Mouse (Mus musculus): ENCODE results near the gene Il9. TPM values are rescaled to one million over a fixed set of nuclear protein-coding genes. Genes with fewer than 3 reads are reported as not detected.

The Il9 gene
- total and polyA plus RNA-seq, 2 experiments = not detected

GRCm38 (mm10) chr13:56461460-56461859, 20.6 kb downstream of the Il9 start:
- H3K4me3 ChIP-seq (ENCODE audit: insufficient read depth, low read depth, low read length) = no peak overlapping the region
- no peak overlapping the region for H3K27ac ChIP-seq (replicated peaks; ENCODE audit: insufficient read depth, low read depth, low read length)
- no peak for TF ChIP-seq POLR2A (IDR thresholded peaks at IDR 0.05; ENCODE audit: extremely low read depth, insufficient read depth, low read length)
- peak; percentile 48 for TF ChIP-seq CTCF (IDR thresholded peaks at IDR 0.05; ENCODE audit: low read depth, low read length)
- no peaks in the 10 kb centered on the region for H3K27me3 ChIP-seq (ENCODE audit: control insufficient read depth, insufficient read depth, low read length)
- no peak overlapping the region for H3K9ac ChIP-seq (ENCODE audit: low read depth, low read length)
- peak; percentile 96 for DNase-seq (ENCODE audit: extremely low read depth, low read depth, low spot score)
- WGBS = 32% methylated on average over 4 of the region's 4 CpGs
- no peaks in the 10 kb centered on the region for H3K36me3 ChIP-seq (ENCODE audit: control insufficient read depth, insufficient read depth, low read length)
- H3K4me1 ChIP-seq (ENCODE audit: control insufficient read depth, insufficient read depth, low read length) = peaks cover 6% of the 10 kb centered on the region
- H3K79me2 ChIP-seq (ENCODE audit: control insufficient read depth, insufficient read depth, low read length) = no peaks in the 10 kb centered on the region

DNA sequence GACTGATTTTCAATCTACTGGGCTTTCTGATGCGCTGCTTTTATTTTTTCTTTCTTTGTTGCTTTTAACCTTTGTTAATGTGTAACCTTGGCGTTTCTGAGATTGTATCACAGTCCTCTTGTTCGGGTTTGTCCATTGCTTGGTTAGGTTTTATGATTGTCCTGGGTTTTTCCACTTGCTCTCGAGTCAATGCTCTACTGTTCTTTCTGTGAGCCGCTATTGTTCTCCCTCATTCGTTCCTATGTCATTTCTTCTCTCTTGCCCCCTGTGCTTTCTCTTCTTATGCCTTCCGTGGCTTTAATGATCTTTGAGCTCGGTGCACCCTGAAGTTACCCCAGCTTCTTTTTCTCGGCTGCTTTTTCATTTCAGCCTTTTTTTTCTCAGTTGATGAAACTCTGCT, 24.0 kb downstream of the Il9 start:
- Histone ChIP-seq H3K79me2 (ENCODE audit: control insufficient read depth, insufficient read depth, low read length) (no peaks in the 10 kb centered on the region), H3K4me1 (ENCODE audit: control insufficient read depth, insufficient read depth, low read length) (peaks cover 6% of the 10 kb centered on the region), H3K4me3 (ENCODE audit: insufficient read depth, low read depth, low read length) (peak overlapping the region; percentile 14; the same call in 1 of the 2 replicates), H3K36me3 (ENCODE audit: control insufficient read depth, insufficient read depth, low read length) (no peaks in the 10 kb centered on the region), H3K9ac (ENCODE audit: low read depth, low read length) (peak overlapping the region; percentile 10), H3K27ac (replicated peaks; ENCODE audit: insufficient read depth, low read depth, low read length) (peak overlapping the region; percentile 56), H3K27me3 (ENCODE audit: control insufficient read depth, insufficient read depth, low read length) (no peaks in the 10 kb centered on the region)
- peak; percentile 78 for DNase-seq (ENCODE audit: extremely low read depth, low read depth, low spot score)
- WGBS = 17% methylated on average over 9 of the region's 9 CpGs
- TF ChIP-seq POLR2A (IDR thresholded peaks at IDR 0.05; ENCODE audit: extremely low read depth, insufficient read depth, low read length) (no peak), CTCF (IDR thresholded peaks at IDR 0.05; ENCODE audit: low read depth, low read length) (no peak)

- H3K27ac ChIP-seq (replicated peaks; ENCODE audit: insufficient read depth, low read depth, low read length) = no peak overlapping the region
- 55% methylated on average over 8 of the region's 8 CpGs for WGBS
- TF ChIP-seq CTCF (IDR thresholded peaks at IDR 0.05; ENCODE audit: low read depth, low read length) (no peak), POLR2A (IDR thresholded peaks at IDR 0.05; ENCODE audit: extremely low read depth, insufficient read depth, low read length) (no peak)
Observed at GRCm38 (mm10) chr13:56450035-56450434, 32.0 kb downstream of the Il9 start.

GRCm38 (mm10) chr13:56449239-56450030, 32.6 kb downstream of the Il9 start:
- Histone ChIP-seq H3K4me3 (ENCODE audit: insufficient read depth, low read depth, low read length) (no peak overlapping the region), H3K9ac (ENCODE audit: low read depth, low read length) (no peak overlapping the region), H3K36me3 (ENCODE audit: control insufficient read depth, insufficient read depth, low read length) (no peaks in the 10 kb centered on the region), H3K27me3 (ENCODE audit: control insufficient read depth, insufficient read depth, low read length) (no peaks in the 10 kb centered on the region), H3K4me1 (ENCODE audit: control insufficient read depth, insufficient read depth, low read length) (peaks cover 14% of the 10 kb centered on the region), H3K27ac (replicated peaks; ENCODE audit: insufficient read depth, low read depth, low read length) (no peak overlapping the region), H3K79me2 (ENCODE audit: control insufficient read depth, insufficient read depth, low read length) (no peaks in the 10 kb centered on the region)
- WGBS = 45% methylated on average over 10 of the region's 10 CpGs
- DNase-seq (ENCODE audit: extremely low read depth, low read depth, low spot score) = peak; percentile 85
- TF ChIP-seq CTCF (IDR thresholded peaks at IDR 0.05; ENCODE audit: low read depth, low read length) (no peak), POLR2A (IDR thresholded peaks at IDR 0.05; ENCODE audit: extremely low read depth, insufficient read depth, low read length) (no peak)

More at GRCm38 (mm10) chr13:56450035-56450434, 32.0 kb downstream of the Il9 start:
- Histone ChIP-seq H3K36me3 (ENCODE audit: control insufficient read depth, insufficient read depth, low read length) (no peaks in the 10 kb centered on the region), H3K79me2 (ENCODE audit: control insufficient read depth, insufficient read depth, low read length) (no peaks in the 10 kb centered on the region), H3K27me3 (ENCODE audit: control insufficient read depth, insufficient read depth, low read length) (no peaks in the 10 kb centered on the region), H3K9ac (ENCODE audit: low read depth, low read length) (no peak overlapping the region), H3K4me3 (ENCODE audit: insufficient read depth, low read depth, low read length) (no peak overlapping the region), H3K4me1 (ENCODE audit: control insufficient read depth, insufficient read depth, low read length) (peaks cover 10% of the 10 kb centered on the region; the same call in 1 of the 2 replicates)
- peak; percentile 50 for DNase-seq (ENCODE audit: extremely low read depth, low read depth, low spot score)

DNA sequence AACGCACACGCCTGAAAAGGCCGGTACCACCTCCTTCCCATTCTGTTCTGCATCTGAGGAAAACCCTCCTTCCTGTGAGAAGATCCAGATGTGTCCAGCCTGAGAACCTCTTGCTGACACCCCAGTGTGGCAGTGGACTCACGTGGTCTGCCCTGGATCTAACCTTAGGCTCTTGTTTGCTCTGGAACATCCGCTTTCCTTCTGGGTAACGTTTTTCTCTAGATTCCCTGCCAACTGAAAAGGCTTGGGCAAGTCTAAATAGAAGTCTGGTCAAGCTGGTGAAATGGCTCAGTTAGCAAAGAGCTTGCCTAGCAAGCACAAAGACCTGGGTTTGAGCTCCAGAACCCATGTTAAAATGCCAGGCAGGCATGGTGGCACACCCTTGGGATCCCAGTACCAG, 37.0 kb downstream of the Il9 start:
- TF ChIP-seq POLR2A (IDR thresholded peaks at IDR 0.05; ENCODE audit: extremely low read depth, insufficient read depth, low read length) = no peak
- no peak for TF ChIP-seq CTCF (IDR thresholded peaks at IDR 0.05; ENCODE audit: low read depth, low read length)
- Histone ChIP-seq H3K27me3 (ENCODE audit: control insufficient read depth, insufficient read depth, low read length) (no peaks in the 10 kb centered on the region), H3K79me2 (ENCODE audit: control insufficient read depth, insufficient read depth, low read length) (no peaks in the 10 kb centered on the region), H3K4me1 (ENCODE audit: control insufficient read depth, insufficient read depth, low read length) (peaks cover 13% of the 10 kb centered on the region), H3K27ac (replicated peaks; ENCODE audit: insufficient read depth, low read depth, low read length) (no peak overlapping the region), H3K36me3 (ENCODE audit: control insufficient read depth, insufficient read depth, low read length) (no peaks in the 10 kb centered on the region), H3K4me3 (ENCODE audit: insufficient read depth, low read depth, low read length) (no peak overlapping the region), H3K9ac (ENCODE audit: low read depth, low read length) (no peak overlapping the region)
- WGBS = 56% methylated on average over 6 of the region's 6 CpGs
- peak; percentile 95 for DNase-seq (ENCODE audit: extremely low read depth, low read depth, low spot score)

- no peaks in the 10 kb centered on the region for H3K36me3 ChIP-seq (ENCODE audit: control insufficient read depth, insufficient read depth, low read length)
- H3K27me3 ChIP-seq (ENCODE audit: control insufficient read depth, insufficient read depth, low read length) = no peaks in the 10 kb centered on the region
- no peaks in the 10 kb centered on the region for H3K79me2 ChIP-seq (ENCODE audit: control insufficient read depth, insufficient read depth, low read length)
- no peak for TF ChIP-seq CTCF (IDR thresholded peaks at IDR 0.05; ENCODE audit: low read depth, low read length)
- TF ChIP-seq POLR2A (IDR thresholded peaks at IDR 0.05; ENCODE audit: extremely low read depth, insufficient read depth, low read length) = no peak
- no peak overlapping the region for H3K9ac ChIP-seq (ENCODE audit: low read depth, low read length)
- WGBS = 85% methylated on average over 3 of the region's 3 CpGs
- H3K27ac ChIP-seq (replicated peaks; ENCODE audit: insufficient read depth, low read depth, low read length) = no peak overlapping the region
- H3K4me1 ChIP-seq (ENCODE audit: control insufficient read depth, insufficient read depth, low read length) = peaks cover 10% of the 10 kb centered on the region
- H3K4me3 ChIP-seq (ENCODE audit: insufficient read depth, low read depth, low read length) = no peak overlapping the region
- DNase-seq (ENCODE audit: extremely low read depth, low read depth, low spot score) = no peak
Observed at GRCm38 (mm10) chr13:56444112-56444511, 37.9 kb downstream of the Il9 start.

Measured in liver, adult 2 months (tissue).